Mouse (Mus musculus): ENCODE data around the gene Lin28a.
A peak's percentile ranks its signal among the peaks of the same experiment; 100 is the strongest.
"Not testable (repeated sequence)": the region's sequence is repeated elsewhere in the genome, so short reads cannot be mapped to it uniquely, and the experiment has no call there.

Gene Lin28a

DNA sequence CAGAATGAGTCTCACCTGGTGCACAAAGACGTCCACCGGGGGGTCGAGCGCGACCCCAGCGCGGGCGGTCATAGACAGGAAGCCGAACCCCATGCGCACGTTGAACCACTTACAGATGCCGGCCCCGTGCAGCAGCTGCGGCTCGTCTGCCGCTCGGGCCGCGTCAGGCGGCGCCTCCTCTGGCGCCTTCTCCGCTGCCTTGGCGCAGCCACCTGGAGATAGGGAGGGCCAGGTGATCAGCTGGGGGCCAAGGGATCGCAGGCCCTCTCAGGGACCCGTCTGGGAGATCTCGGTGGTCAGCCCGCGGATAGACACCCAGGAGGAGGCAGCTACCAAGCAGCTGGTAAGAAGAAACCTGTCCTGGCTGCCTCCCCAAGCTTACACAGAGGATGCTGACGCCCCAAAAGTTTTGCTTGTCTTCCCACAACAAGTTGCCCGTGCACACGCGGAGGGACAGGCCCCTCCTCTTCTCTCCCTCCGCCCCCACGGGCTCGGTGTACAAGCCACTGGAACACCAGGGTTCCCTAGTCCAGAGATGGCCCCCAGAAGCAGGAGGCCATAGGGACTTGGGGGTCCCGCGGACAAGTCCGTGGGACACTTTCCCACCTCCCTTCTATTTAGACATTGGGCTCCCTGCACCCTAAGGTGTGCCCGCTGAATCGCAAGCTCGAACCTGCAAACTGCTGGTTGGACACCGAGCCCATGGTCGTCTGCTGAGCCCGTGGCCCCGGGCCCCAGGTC is 433 bp downstream of the Lin28a start:
- DNase-seq (ENCODE audit: low read depth), result no peak

DNA sequence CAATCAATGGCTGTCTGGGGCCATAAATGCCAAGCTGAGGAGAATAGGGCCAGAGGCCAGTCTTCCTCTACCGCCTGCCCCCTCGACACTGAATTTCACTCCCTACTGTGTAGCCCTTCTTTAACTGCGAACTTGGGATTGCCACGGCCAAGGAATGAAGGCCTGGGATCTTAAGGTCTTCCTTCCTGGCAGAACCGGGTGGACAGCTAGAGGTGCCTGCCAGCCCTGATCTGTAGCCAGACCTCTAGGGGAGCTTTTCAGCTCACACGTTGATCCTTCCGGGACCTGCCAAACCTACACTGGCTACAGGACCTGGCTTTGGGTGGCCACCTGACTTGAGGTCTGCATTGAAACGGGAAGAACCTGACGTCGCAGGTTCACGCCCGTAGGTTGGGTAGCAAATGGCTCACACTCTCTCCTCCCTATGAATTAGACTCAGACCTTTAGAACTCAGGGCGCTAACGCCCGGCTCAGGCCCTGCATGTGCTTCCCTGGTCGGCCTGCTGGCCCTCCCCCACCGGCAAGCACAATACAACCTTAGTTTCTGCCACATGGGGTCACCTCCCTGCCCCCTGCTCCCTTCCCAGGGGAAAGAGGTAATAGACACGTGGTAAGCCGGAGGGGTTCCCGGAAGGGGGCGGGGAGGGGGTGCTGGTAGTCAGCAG is 1.3 kb downstream of the Lin28a start:
- DNase-seq (ENCODE audit: low read depth), result no peak

DNA sequence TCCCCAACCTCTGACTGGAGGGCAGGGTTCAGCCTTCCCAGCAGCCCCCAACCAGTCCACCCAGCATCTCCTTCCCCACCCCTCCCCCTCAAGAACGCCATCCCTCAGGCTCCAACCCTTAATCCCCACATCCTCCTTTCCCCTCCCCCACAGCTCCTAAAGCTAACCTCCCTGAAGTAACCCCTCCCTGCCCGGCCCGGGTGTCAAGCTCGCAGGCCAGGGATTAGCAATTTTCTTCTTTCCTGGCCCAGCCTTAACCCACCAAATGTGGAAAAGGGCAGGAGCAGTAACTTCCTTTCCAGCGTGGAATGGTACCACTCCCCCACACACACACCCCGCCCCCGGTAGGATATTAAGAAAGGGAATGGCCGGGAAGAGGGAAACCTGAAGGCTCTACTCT is 1.9 kb downstream of the Lin28a start:
- DNase-seq (ENCODE audit: low read depth), result no peak

DNA sequence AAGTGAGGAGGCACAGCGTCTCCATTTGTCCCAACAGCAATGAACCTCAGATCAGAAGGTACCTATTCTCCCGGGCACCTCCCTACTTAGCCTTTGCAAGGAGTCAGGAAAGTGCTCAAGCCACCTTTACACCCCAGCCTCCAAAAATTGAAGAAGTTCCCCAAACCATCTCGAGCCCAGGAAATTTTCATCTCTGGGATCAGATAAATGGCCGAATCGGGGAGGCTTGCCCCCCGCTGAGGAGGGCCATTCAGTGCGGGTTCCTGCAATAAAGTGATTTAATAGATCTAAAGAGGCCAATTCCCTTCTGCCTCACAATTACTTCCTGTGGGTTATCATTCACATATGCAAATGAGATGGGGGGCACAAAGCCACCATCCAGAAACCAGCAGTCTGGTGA is 2.4 kb downstream of the Lin28a start:
- DNase-seq (ENCODE audit: low read depth), result no peak

DNA sequence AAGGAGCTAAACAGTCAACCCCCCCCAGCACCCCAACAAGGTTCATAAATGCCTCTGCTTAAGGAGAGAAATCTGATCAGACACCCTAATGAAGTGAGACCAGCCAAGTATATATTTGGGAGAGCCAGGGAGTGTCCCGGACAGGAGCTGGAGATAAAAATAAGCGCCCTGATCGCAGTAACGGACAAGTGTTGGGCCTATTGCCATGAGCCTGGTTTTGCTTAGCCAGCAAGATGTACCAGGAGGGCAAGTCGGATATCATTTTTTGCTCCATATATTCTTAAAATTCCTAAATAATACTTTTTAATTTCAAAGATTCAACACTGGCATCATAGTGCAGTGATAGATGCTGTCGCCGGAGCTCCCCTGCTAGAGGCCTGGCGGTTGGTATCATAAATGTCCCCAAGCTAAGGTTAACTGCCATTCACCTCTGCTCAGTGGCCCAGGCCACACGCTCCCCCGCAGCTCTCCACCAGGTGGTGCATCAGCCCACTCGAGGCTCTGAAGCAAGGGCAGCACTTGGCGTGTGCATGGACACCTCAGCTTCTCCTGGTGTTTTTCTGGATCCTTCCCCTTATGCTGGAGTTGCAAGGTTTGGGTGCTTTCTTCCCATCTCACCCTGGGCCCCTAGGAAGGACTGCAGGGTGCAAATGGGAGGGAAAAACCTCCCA is 5.6 kb downstream of the Lin28a start:
- peak; percentile 14 for DNase-seq (ENCODE audit: low read depth)

DNA sequence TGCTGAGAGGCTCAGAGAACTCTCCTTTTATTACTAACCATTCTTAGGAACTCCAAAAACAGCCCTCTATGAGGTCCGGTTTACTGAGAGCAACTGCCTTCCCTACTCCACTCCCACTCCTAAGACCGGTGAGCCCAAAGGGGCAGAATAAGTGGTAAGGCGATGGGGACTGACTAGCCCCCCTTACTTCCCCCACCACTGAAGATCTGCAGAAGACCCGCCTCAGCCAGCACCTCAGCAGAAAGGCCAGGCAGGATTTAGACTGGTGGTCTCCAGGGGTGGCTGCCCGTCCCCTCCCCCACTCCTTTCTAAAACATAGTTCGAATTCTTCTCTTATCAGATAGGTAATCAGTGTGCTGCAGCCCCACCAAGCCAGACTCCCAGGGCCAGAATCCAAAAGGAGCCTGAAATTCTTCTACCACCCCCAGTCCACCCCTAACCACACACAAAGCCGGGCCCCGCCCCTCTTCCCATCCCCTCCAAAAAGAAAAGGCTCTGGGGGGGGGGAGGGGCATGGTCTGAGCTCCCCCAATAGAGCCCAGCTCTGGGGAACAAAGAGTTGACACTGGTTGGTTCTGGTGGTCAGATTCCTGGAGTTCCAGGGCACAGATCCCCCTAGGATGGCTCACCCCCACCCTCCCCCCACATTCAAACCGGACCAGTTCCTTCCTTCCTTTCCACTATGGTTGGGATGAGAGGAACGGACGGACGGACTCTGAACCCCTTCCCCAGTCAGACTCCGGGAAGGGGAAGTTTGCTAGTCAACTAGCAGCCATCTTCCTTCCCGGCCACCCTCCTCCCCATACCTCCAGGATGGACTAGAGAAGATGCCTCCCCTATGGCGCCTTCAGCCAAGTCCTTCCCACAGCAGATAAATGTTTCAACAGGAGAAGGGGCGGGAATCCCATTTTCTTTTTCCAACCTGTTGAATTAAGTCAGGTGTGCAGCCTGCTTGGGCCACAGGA is 6.9 kb downstream of the Lin28a start:
- no peak for DNase-seq (ENCODE audit: low read depth)

DNA sequence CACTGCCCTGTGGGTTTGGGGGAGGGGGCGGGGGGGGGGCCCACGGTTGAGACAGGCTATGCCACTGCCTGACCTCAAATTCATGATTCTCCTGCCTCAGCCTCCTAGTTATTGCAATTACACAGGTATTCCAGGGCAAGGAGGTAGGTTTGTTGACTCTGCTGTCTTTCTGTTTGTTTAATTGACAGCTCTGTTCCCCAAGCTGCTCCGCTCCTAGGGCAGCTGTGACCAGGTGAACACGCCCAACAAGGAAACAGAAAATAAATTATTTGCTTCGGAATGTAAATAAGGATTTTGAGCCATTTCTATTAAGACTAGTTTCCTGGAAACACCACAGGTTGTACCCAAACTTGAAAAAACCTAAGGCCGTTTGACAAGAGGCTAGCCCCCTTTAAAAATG is 8.9 kb downstream of the Lin28a start:
- no peak for DNase-seq (ENCODE audit: low read depth)

DNA sequence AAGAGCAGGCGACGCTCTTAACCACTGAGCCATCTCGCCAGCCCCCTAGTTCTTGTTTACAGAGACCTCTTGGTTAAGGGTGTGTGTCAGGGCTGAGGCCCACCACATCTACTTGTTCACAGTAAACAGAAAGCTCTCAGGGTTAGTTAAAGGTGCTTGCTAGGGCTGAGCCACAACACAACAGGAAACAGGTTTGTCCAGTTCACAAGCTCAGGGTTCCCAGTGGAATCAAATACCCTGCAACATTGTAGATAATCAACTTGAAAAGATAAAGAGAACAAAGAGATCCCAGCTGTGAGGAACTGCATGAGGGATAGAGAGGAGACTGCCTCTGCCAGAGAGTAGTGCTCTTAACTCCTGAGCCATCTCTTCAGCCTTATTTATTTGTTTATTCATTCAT is 11.8 kb downstream of the Lin28a start:
- DNase-seq (ENCODE audit: low read depth), result no peak

DNA sequence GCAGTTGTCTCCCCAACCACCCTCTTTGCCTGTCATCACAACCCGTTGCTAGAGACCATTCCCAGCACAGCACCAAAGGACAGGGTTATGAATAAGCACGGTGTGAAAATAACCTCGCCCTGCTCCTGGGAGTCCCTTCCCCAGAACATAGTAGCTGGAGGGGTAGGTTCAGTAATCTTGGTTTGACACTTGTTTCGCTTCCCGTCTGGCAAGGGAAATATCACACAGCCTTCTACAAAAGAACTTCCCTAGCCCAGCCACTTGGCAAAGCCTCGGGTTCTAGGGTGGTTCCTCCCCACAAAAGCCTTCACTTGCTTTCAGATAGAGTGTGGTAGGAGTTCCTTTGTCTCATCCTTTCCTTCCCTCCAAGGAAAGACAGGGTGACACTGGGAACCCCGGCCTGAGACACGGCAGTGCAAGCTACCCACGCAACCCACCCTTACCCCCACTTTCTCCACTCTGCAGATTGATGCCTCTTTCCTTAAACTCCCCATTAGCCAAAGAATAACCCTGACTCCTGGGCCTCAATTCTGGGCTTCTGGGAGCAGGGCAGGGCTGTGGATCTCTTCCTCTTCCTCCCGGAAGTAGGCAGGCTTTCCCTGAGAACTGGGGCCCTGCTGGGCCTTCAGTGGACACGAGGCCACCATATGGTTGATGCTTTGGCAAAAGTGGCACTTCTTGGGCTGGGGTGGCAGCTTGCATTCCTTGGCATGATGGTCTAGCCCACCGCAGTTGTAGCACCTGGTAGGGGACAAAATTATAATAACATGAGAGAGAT is 12.9 kb downstream of the Lin28a start:
- DNase-seq (ENCODE audit: low read depth), result no peak

DNA sequence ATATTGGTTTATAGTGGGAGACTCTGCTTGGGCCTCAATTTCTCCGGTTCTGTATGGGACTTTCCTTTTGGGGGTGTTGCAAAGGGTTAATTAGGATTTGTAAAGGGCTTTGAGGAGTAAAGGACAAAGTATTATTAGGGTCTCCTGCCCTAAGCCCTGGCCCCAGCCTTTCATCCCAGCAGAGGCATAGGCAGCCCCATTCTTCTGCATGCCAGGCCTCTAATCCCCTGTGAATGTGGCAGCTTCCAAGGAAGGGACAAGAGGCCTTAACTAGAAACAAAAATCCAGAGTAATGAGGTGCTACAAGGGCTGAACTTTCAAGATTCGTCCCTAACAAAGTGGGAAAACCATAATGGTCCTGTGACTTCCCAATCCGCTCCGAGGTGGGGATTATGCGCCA is 15.7 kb downstream of the Lin28a start:
- DNase-seq (ENCODE audit: low read depth), result no peak

DNA sequence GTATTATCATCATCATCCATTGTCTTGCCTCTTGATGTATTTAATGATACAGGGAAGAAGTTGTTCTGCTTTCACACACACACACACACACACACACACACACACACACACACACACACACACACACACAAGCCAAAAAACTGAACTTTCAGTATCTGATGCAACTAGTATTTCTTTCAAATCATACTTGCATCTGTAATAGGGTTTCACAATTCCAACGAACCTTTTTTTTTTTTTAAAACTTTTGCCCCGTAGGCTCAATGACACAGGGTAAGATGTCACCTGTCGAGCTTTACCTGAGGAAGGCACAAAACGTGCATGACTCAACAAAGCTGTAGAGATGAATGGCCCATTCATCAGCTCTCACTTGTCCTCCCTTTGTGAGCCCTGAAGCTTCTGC is 16.4 kb downstream of the Lin28a start:
- no peak for DNase-seq (ENCODE audit: low read depth)

DNA sequence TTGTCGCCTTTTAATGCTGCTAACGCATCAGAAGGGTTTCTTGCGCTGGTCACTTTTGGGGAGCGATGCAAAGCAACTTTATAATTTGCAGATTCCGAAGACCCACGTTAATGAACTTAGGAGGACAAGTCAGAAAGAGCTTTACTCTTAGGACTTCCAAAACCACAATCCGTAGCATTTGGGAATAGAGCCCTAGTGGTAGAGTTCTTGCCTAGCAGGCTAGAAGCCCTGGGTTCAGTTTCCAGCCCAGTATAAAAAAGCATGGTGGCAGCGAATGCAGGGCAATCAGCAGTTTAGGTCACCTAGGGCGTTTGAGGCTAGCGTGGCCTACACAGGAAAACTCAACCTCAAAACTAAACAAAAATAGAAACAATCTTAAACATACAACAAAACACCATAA is 16.9 kb downstream of the Lin28a start:
- peak; percentile 5 for DNase-seq (ENCODE audit: low read depth)

DNA sequence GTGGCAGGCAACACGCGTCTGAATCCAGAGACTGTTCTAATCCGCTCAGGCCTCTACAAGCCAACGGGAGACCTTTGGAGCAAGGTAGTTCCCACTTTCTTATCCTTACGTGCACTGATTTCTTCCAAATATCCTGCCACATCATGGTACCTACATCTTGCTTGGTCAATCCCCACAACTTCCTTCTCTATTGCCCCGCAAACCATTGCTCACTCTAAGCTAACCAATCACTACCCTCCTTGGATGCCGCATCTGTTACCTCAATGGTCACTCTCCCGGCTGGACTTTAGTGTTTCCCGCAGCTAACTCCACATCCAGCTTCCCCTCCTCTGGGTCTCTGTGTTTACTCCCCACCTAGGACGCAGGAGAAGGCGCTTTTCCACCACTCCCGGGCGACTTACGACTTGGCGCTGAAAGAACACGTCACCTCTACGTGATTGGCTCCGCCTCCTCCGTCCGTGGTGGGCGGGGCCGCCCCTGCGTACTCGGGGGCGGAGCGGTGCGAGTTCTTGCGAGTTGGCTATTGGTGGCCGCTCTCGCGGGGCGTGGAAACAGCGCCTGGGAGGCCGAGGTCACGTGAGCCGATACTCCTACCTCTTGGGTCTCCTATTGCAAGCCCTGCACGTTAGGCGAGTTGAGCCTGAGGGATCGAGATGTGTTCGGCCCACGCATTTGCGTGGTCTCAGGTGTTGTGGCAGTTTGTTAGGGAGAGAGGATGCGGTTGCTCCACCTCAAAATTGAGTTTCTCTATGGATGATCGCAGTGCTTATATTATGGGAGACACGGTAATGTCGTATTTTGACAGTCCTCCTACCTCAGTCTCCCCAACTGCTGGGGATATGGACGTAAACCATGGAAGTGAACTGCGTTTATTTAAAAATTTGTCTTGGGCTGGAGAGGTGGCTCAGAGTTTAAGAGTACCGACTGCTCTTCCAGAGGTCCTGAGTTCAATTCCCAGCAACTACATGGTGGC is 17.9 kb downstream of the Lin28a start, which contains the start of gene Dhdds:
Gene Dhdds (minus strand): TSS at position 453 of the 973 bp plus-strand sequence.
- DNase-seq (ENCODE audit: low read depth), result peak; percentile 98

DNA sequence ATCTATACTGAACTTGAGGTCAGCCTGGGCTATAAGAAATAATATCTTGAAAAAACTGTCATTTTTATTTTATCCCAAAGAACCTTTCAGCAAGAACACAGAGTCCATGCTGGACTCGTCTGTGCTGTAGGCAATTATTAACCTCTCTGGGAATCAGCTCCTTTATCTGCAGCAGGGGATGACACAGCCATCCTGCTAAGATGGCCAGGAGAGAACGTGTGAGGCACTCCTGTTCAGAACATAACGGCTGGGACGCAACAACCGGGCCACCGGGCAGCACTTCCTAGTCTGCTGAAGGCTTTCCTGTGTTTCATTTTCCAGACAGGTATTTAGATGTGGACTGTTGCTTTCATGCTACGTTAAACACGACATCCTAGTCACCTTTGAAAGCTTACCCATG is 23.9 kb downstream of the Lin28a start:
- no peak for DNase-seq (ENCODE audit: low read depth)

DNA sequence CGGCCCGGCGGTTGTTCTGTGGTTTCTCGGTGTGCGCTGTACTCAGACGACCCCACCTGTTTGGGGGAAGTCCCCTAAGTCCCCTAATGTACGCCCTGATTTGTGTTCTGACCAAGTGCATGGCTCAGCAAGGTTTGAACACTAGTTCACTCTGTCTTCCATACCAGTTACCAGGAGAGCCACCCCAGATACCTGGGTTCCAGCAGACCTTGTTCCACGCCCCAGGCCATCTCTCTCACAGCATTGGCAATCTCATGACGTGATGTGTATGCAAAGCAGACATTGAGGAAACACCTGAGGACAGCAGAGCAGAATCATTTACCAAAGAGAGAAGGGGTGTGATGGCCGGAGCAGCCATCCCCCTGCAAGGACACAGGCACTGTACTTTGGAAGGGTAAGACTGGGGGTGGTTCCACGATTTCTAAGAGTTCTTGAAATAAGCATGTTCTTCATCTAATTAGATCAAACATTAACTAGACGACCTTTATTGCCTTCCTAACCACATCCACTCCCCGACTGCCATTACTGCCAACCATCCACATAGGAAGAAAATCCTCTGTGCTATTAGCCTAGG is 27.5 kb downstream of the Lin28a start:
- no peak for DNase-seq (ENCODE audit: low read depth)

DNA sequence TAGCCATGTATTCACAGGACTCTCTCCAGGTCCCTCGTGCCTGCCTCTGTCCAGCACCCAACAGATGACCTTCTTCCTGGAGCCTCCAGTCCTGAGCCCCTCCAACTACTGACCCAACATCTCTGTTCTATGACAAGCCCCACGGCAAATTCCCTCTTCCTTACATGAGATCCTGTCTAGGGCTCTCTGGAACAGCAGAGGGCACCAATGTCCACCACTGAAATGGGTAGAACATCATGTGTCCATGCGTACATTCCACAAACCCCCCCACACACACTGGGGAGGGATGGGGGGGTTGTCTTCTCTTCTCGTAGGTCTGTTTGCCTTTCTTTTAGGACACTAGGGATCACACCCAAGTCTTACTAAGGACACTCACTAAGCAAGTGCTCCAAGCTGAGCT is 28.6 kb downstream of the Lin28a start:
- DNase-seq (ENCODE audit: low read depth), result no peak

DNA sequence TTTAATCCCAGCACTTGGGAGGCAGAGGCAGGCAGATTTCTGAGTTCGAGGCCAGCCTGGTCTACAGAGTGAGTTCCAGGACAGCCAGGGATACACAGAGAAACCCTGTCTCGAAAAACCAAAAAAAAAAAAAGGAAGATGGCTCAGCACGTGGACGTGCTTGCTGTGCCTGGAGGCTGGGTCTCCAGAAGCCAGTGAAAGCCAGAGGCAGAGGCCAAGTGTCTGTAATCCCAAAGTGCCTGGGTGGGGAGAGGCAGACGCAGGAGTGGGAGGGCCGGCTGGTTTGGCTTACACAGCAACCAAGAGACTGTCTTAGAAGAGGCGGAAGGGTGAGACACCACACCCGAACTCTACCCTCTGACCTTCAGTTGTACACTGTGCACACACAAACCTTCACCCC is 30.4 kb downstream of the Lin28a start:
- not testable (repeated sequence) for DNase-seq (ENCODE audit: low read depth)

DNA sequence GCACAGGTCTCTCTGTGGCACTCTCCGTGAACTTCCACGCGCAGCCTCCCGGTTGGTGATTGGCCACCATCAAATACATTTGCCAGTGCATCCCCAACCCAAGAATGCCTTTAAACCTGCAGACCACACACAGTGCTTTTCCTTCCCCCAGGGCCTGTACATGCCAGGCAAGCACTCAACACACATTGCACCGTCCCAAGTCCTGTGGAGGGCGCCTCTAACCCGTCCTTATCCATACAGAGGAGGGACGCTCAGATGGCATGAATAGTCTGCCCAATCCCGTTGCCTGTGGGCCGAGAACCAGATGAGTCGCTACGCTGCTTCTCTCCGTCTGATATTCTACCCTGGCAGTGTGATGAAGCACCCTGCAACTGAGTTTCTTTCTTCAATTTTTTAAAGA is 35.7 kb downstream of the Lin28a start:
- DNase-seq (ENCODE audit: low read depth), result no peak

DNA sequence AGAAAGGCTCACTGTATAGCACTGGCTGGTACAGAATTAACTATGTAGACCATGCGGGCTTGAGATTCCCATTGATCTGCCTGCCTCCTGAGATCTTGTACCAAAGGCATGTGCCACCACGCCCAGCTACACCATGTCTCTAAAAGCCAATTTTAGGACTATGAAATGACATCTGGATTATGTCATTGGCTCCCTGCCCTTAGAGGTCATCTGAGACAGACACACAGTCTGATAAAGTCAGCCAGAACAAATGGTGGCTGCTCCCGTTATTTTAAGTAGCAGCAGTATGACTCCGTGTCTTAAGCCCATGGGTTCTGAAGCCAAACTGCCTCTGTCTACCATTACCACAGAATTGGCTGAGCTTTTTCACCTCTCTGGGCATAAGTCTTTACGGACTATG is 38.1 kb downstream of the Lin28a start:
- DNase-seq (ENCODE audit: low read depth), result no peak

All from NIH3T3 (cell line).